Mouse (Mus musculus) C2C12 (cell line): ENCODE measurements around the gene Tdp1.

ENCODE experiments used
- CEBPB ChIP-seq: IDR thresholded peaks from one replicate; pipeline ENCODE4 v1.6.1; 2011; ENCODE audit warnings: low read depth, mild to moderate bottlenecking, control low read depth, moderate library complexity
- CTCF ChIP-seq: IDR thresholded peaks from one replicate; pipeline ENCODE4 v1.5.1; 2011; ENCODE audit not compliant: control insufficient read depth, insufficient read depth, insufficient read length
- FOSL1 ChIP-seq: IDR thresholded peaks from one replicate; pipeline ENCODE4 v1.8.0; 2011; ENCODE audit warnings: mild to moderate bottlenecking, low read length; ENCODE audit not compliant: poor library complexity, insufficient read depth, severe bottlenecking
- MAX ChIP-seq: IDR thresholded peaks from one replicate; pipeline ENCODE4 v1.6.1; 2011; ENCODE audit warnings: mild to moderate bottlenecking, control low read depth
- MYOD1 ChIP-seq: IDR thresholded peaks from one replicate; pipeline ENCODE4 v1.6.1; 2011; ENCODE audit warnings: low read depth; ENCODE audit not compliant: control insufficient read depth, insufficient read length
- MYOG ChIP-seq: IDR thresholded peaks from one replicate; pipeline ENCODE4 v1.6.1; 2011; ENCODE audit not compliant: control insufficient read depth, insufficient read length; ENCODE audit errors: extremely low read depth
- USF1 ChIP-seq: IDR thresholded peaks from one replicate; pipeline ENCODE4 v1.6.1; 2011; ENCODE audit warnings: low read depth, mild to moderate bottlenecking, control low read depth, moderate library complexity

GRCm38 (mm10) chr12:99860981-99861380 lies 23.3 kb upstream of the Tdp1 start:
- TF ChIP-seq CTCF (no peak), MYOD1 (no peak), MAX (no peak), FOSL1 (no peak), USF1 (no peak), CEBPB (no peak), MYOG (no peak)
